Mouse (Mus musculus) adrenal gland, adult (tissue): ENCODE results near the gene Dohh.
A peak's percentile ranks its signal among the peaks of the same experiment; 100 is the strongest.

Experiments used
- DNase-seq, 2 experiments: peaks; one replicate each; pipeline ENCODE4 v3.0.0; 2022 to 2023; ENCODE audit warnings: low spot score in 1 of 2; ENCODE audit not compliant: inconsistent age in 2 of 2

The Dohh gene

DNA sequence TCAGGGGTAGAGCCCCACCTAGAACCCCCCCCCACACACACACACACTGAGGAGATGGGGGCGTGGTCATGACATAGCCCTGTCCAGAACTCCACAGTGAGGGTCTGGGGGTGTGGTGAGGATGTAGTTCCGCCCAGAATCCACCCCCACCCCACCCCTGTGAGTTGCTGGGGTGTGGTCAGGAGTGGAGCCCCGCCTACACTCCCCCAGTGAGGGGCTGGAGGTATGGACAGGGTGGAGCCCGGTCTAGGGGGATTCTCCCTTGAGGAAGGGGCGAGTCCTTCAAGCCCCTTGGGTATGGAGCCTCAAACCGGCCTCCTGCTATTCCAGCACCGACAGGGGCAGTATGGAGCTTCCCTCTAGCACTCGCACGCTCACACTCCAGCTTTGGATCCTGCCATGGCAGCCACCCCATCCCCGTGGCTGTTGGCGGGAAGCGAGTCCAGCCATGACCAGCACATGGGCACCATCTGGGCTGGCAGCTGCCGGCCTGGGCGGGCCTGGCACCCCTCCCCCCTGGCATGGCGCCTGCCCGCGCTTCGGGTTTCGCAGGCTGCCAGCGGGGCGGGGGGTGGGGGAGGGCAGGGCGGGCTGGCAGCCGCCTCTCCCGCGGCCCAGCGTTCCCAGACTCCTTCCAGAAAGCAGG is 32.5 kb downstream of the Dohh start:
- peak; percentile 83 to 92 for DNase-seq

DNA sequence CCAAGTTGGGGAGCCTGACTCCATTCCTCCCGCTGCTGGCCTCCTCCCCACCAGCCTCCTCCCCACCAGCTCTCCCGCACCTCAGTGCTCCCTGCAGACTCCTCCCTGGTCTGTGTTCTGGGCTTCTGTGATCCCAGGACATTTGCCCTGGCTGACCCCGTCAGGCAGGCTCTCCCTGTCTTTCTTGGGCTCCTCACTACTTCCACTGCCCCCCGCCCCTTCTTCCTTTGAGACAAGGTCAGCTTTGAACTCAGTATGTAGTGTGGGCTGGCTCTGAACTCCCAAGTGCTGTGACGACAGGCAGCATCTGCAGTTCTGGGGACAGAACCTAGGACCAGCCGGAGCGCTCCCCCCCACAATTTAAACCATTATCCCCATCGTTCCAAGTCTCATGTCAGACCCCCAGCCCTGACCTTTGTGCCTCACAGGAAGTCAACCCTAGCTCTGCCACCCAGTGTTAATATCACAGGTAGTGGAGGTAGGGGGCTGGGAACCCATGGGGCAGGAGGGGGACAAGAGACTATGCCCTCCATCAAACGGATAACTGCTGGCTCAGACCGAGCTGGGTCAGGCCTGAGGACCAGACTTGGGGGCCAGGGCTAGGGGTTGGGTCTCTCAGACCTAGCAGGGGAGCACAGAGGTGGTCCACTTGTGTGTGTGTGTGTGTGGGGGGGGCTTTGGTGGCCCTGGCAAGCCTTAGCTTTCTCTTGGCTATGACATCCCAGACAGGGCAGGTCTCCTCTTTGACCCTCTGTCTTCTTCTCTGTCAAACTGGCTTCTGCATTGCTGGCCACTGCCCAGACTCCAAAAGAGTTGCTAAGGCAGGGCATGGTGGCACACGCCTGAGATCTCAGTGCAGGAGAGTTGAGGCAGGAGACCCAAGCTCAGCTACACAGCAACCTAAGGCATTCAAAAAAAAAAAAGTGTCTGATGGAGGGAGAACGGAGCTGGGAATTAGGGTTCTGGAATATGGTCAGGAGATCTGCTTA is 33.3 kb downstream of the Dohh start:
- peak in 1 of 2 experiments; percentile 11 for DNase-seq

DNA sequence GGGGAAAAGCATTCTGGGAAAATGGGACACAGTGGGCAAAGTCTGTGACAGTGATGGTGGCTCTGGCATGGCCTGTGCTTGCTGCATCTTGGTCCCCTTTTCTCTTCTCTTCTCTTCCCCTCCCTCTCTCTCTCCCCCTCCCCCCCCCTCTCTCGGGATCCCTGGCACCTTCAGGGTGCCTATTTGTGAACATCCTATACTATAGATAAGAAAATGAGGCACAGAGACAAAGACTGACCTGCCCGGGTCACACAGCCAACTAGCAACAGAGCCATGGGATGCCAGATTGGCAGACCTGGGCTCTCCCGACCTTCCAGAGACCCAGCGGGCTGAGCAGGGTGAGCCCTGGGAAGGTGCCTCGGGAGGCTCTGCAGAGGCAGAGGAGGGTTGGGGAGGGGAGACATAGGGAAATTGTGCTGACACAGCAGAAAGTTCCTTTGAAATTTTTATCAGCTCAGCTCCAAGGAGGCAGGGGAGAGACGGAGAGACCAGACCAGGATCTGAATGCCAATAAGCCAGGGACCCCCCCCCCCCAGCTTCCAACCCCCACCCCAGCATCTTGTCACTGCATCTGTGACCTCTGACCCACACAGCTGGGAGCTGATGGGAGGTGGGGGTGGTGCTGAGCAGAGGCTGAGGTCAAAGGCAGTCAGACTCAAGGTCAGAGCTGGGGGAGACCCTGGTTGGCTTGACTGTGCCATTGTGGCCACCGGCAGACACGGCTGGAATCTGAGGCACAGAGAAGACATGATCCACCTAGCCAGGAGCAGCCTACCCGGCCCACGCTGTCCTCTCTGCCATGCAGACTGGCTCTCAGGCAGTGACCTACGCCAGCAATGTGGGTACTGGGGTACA is 34.2 kb downstream of the Dohh start:
- peak in 1 of 2 experiments; percentile 23 for DNase-seq

DNA sequence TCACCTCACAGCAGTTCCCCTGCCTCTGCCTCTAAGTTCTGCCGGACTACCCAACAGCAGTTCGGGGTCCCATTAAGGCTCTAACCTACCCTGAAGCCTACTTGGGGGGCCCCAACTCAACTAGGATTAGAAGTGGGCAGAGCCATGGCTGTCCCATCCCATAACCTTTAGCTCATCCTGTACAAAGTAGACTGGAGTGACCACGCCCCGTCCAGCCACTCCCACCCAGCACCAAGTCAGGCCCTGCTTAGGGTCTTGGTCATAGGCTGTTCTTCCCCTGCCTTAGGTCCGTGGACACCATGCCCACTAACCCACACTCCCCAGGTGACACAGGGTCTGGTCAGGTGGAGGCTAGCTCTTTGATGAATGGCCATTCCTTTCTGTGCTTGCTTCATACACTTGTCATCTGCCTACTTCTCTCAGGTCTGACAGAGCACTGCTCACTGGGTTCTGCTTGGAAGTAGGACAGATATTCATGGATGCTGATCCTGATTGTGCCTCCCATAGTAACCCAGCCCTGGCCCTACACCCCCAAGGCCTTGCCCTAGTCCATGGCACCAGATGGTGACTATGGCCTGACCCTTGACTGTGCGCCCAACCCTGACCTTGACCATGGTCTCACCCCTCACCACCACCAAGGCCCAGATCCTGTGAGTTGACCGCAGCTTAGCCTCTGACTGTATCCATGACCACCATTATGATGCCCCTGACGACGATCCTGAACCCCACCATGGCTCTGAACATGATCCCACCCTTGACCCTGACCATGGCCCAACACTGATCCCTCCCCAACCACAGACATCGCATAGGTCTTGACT is 35.1 kb downstream of the Dohh start:
- peak; percentile 52 to 64 for DNase-seq

- peak; percentile 89 to 90 for DNase-seq
Measured at GRCm38 (mm10) chr10:81420191-81420767, 36.1 kb downstream of the Dohh start.

GRCm38 (mm10) chr10:81421041-81421796 is 37.0 kb downstream of the Dohh start:
- peak in 1 of 2 experiments; percentile 49 for DNase-seq

DNA sequence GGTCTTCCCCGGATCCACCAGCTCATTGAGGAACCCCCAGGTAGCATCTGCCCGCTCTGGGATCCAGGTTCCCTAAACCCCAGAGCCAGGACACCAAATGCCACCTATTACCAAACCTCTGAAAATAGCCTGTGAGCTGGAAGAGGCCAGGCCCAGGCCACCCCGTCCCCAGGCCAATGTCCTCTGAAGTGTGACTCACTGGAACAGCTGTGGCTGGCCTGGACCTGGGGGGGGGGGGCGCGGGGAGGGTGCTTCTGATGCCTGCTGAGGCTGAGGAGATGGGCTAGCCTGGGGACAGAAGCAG is 37.5 kb downstream of the Dohh start:
- peak; percentile 82 to 84 for DNase-seq

DNA sequence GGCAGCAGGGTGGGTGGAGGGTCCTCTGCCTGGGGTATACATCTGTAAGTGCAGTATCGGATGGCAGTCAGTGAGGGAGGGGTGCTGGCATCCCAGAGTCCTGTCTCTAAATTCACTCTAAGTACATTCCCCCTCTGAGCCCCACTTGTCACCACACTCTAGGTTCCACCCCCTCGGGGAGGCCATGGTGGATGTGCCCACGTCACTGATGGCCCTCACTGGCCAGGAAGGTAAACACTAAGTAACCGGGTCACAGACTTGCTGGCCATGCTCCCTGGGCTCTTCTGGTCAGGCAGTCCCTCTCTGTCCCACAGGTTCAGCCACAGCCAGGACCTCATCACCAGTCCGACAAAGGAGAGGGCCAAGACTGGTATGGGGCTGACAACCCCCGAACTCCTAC is 38.0 kb downstream of the Dohh start:
- peak in 1 of 2 experiments; percentile 49 for DNase-seq

GRCm38 (mm10) chr10:81422661-81423217 is 38.5 kb downstream of the Dohh start:
- peak in 1 of 2 experiments; percentile 57 for DNase-seq

- DNase-seq: peak; percentile 29 to 56
Measured at GRCm38 (mm10) chr10:81423476-81424245, 39.4 kb downstream of the Dohh start.

- DNase-seq: peak; percentile 78 to 91
Measured at GRCm38 (mm10) chr10:81424246-81425051, 40.2 kb downstream of the Dohh start.

DNA sequence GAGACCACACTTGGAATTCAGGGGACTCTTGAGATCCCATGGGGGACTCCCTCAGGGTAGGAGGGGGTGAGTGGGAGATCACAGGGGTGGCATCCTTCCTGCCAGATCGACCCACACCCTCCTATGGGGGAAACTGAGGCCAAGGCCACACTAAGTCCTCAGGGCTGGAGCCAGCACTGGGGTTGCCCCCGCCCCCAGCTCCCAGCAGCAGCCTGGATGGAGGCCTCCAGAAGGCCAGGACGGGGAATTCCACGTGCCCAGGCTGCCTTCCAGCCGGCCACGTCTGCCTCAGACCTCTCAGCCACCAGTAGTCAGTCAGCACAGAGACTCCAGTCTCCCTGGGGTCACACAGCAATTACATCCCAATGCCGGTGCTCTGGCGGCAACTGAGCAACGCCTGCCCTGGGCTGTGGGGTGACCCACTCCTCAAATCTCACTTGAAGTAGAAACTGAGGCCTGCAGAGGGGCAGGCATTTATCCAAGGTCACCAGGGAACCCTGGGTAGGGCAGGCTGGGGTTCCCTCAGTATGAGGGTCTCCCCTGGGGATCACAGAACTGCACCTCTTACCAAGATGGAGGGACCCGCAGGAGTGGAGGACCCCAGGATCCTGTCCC is 41.1 kb downstream of the Dohh start:
- peak; percentile 76 to 87 for DNase-seq

GRCm38 (mm10) chr10:81426081-81426671 is 41.9 kb downstream of the Dohh start:
- DNase-seq: peak; percentile 50 to 72

- peak; percentile 84 to 93 for DNase-seq
Measured at GRCm38 (mm10) chr10:81426897-81427296, 42.7 kb downstream of the Dohh start.

DNA sequence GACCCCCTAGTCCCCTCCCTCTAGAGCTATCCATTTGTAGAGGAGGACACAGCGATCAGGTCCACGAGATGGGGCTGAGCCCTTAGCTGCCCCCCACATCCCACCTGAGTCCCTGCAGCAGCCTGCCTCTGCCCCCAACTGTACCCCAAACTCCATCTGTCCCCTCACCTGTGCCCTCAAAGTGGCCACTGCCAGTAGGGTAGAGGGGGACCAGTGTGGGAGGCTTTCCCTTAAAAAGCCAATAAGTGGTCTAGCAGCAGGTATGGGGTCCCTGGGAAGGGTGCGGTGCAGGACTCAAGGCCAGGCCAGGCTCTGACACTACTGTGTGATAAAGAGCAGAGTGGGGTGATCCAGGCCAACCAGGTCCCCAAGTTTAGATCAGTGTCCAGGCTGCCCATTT is 43.1 kb downstream of the Dohh start:
- DNase-seq: no peak

DNA sequence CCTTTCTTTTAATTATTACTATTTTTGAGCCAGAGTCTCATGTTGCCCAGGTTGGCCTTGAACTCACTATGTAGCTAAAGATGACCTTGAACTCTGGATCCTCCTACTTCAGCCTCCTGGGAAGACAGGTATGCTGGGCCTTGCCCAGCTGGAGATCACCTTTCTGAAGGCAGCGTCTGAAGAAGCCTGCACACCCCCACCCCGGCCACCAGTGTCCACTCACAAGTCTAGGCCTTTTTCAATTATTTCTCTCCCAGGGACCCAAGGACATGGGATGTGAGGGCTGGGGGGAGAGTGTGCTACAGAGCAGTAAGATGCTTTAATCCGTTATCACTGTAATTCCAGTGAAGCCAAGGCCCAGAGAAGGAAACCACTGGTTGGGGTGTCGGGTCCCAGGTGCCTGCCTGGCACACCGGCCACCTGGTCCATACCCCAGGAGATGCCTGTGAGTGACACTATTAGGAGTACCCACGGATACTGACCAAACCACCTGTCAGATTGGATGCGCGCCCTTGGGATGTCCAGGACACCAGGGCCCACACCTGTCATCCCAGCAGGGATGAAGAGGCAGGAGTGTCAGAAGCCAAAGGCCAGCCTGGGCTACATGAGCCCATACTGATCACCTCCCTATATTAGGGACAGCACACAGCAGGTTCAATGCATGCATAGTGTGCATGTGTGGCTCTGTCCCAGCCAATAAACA is 43.7 kb downstream of the Dohh start:
- peak; percentile 37 to 58 for DNase-seq
